Mouse (Mus musculus) hematopoietic stem cell, adult 5-6 weeks (primary cell): ENCODE measurements around the gene Dpp4. TPM values are rescaled to one million over a fixed set of nuclear protein-coding genes. Genes with fewer than 3 reads are reported as not detected.

Source experiments
- ATAC-seq, 2 experiments: fragments of 125-278 bp in 1 of 2; replicated peaks in 1 of 2; 2 replicates each; pipeline ENCODE4 v1.8.0; 2016 to 2017; ENCODE audit warnings: inconsistent platforms in 2 of 2, mild to moderate bottlenecking in 2 of 2, moderate number of reproducible peaks in 2 of 2, low read depth in 1 of 2, moderate TSS enrichment in 1 of 2; ENCODE audit not compliant: low FRiP score in 2 of 2, poor library complexity in 2 of 2, severe bottlenecking in 2 of 2, insufficient read depth in 1 of 2, low TSS enrichment in 1 of 2
- total RNA-seq: library from RNA; stranded (forward); fragments of 172-1452, 232-1000 nt; gene quantifications from 2 replicates; pipeline ENCODE4 v1.2.3, GENCODE M21; 2017

Dpp4 gene
- total RNA-seq, 1 experiment from 2014 or later: 31.4 TPM

GRCm38 (mm10) chr2:62421229-62421628 is 9.2 kb upstream of the Dpp4 start:
- ATAC-seq: no peak

GRCm38 (mm10) chr2:62420045-62420444 is 8.0 kb upstream of the Dpp4 start:
- ATAC-seq: no peak

DNA sequence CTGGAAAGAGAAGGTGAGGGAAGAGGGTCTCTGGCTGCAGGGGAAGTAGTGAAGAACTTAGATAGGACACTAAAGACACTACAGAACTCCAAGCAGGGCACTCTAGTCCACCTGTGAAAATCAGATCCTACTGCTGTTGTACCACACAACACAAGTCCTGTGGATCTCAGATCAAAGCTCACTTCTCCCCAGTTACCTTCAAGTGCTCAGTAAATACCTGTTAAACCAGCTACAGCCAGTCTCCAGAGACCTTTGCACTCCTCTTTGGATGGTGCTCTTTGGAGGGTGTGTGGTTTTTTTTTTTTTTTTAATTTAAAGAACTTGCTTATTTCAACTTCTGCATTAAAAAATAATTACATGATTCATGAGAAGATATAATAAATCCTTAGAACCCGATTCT is 5.2 kb upstream of the Dpp4 start:
- no peak for ATAC-seq

DNA sequence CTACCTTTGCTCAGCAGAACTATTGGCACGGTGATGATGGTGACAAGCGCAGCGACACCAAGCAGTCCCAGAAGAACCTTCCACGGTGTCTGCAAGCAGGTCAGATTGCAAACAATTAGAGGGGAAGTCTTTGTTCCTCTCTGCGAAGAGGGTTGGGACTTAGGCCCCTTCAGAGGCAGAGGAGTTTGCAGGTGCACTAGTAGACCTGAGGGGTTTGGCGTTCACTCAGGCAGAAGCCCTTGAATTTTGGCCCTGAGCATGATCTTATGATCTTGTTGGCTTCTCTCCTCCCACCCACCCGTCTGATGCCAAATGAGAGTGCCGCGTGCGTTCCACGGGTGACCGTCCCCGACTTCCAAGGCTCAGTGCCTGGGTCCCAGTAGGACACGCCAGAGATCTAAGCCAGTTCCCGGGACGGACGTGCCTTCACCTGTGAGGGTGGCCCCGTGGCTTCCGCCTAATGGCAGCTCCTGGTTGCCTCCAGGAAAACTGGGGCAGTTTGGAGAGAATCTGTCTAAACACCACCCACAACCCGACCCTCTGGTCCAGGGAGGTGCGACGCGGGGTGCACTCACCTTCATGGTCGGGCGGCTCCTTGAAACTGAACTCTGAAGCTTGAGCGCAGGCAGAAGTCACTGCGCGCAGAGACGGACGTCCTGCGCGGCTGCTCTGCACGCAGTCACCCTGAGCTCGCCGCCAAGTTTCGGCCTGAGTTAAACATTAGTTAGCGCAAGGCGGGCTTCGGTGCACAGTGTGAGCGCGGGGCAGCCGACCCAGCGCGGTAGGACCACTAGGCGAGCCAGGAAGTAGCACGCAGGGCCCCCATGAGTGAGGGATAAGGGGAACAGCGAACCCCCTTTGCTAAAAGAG is 585 bp downstream of the Dpp4 start:
- peak; percentile 71 to 86 for ATAC-seq

GRCm38 (mm10) chr2:62408701-62409201 is 3.3 kb downstream of the Dpp4 start:
- no peak for ATAC-seq

DNA sequence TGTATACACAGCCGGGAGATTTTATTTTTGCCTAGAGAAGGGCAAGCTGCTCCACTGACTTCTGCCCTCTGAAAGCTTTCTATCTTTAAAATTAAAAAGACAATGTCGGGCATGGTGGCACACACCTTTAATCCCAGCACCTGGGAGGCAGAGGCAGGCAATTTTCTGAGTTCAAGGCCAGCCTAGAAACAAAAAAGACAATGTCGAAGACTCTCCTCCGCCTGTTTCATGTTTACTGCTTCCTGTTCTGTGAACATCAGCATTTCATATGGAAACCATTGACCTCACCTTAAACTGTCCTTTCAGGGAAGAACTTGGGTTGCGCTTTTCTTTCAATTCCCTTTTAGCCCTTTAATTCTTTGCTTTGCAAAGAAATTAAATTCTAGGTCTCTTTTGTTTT is 3.8 kb downstream of the Dpp4 start:
- ATAC-seq: no peak

DNA sequence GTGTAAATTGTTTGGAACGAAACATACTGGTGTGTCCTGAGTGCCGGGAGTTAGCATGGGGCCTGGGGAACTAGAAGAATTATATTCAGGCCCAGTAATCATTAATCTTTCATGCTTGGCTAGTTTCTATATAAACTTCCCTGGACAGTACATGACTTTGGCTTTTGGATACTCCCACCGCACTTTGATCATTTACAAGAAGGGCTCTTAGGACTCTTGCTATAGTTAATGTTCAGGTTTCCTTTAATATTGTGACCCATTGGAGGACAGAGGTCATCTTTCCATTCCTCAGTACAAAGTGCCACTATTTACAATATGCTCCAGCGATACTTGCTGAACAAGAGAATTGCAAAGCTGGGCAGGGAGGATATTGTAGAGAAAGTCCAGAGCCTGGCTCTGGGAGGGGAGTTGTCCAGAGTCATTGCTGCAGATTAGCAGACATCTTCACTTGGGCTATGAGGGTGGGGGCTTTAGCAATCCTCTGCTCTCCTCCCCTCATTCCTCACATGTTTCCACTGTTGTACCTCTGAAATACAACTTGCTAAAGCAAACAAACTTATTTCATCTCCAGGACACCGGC is 8.4 kb downstream of the Dpp4 start:
- no peak for ATAC-seq

GRCm38 (mm10) chr2:62401011-62401410 is 11.0 kb downstream of the Dpp4 start:
- no peak for ATAC-seq

- no peak for ATAC-seq
Observed at GRCm38 (mm10) chr2:62399832-62400231, 12.2 kb downstream of the Dpp4 start.

GRCm38 (mm10) chr2:62399361-62399760 is 12.7 kb downstream of the Dpp4 start:
- ATAC-seq: no peak

GRCm38 (mm10) chr2:62398115-62398875 is 13.7 kb downstream of the Dpp4 start:
- no peak for ATAC-seq

- ATAC-seq: no peak
Observed at GRCm38 (mm10) chr2:62397661-62398060, 14.4 kb downstream of the Dpp4 start.

DNA sequence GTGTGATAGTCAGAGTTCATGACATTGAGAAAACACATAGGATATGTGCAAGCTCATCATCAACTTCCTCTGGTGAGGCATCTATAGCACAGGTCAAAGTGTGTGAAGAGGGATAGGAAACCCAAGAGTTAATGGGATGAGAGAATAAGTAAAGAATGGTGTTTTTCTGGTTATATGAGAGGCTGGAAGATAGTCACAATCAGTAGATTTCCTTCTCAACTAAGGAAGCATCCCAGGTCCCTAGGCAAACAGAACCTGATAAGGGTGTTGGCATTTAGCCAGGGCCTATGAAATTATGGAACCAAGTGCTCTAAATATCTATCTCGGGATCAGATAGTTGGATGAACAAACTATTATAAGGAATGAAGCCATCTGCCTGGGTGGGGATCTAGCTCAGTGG is 15.2 kb downstream of the Dpp4 start:
- no peak for ATAC-seq

- ATAC-seq: no peak
Observed at GRCm38 (mm10) chr2:62394800-62395199, 17.2 kb downstream of the Dpp4 start.

DNA sequence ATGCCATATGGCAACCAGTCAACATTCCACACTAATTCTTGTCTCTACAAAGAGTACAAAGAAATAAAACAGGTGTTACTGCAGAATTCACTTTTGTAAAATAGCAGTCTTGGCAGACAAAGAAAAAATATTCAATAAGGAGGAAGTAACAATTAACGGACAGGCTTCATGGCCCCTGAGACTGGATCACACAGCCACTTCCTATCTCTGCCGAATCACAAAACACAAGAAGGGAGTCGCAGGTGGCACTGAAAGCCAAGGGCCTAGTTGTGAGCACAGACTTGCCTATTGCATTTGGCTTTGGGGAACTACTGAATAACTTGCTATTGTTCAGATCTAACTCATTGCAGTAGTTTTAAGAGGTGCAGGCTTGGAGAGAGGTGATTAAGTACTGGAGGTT is 19.9 kb downstream of the Dpp4 start:
- peak; percentile 20 to 36; a peak in 1 of 4 replicates for ATAC-seq

DNA sequence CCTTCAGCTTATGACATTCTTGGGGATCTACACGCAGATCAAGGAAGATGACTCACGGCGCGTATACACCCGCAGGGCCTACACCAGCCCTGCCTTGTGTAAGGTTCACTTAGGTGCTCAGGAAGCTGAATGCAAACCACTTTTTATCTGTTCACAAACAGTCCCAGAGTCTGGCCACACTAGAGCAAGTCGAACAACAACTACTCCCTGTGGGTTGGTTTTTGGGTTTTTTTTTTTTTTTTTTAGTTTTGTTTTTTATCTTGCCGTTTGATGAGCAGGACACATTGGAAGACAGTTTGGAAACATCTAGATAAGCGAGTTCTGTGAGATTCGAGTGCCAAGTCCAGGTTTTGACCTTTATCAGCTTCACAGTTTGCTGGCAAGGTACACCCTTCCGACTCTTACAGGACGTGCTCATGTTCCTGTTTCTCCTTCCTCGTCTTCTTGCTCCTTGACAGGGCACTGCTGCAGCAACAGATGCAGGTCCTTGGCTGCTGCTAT is 21.0 kb downstream of the Dpp4 start:
- ATAC-seq: peak; percentile 92 to 94

- no peak for ATAC-seq
Observed at GRCm38 (mm10) chr2:62390305-62390704, 21.7 kb downstream of the Dpp4 start.

GRCm38 (mm10) chr2:62388841-62389240 is 23.2 kb downstream of the Dpp4 start:
- no peak for ATAC-seq
